Mouse (Mus musculus) small intestine, adult 2 months (tissue): ENCODE data around the gene Ear1.
"Not testable (repeated sequence)": the region's sequence is repeated elsewhere in the genome, so short reads cannot be mapped to it uniquely, and the experiment has no call there.

Experiments used
- CTCF ChIP-seq: fragments of 200-500 bp; IDR thresholded peaks from 2 replicates; pipeline ENCODE4 v1.5.1; 2012; ENCODE audit warnings: low read depth, mild to moderate bottlenecking, control low read depth, inconsistent platforms, low read length, moderate library complexity, mixed read lengths; ENCODE audit not compliant: insufficient replicate concordance, insufficient read length; ENCODE audit errors: extremely low read depth
- POLR2A ChIP-seq: fragments of 200-500 bp; IDR thresholded peaks from 2 replicates; pipeline ENCODE4 v1.6.1; 2012; ENCODE audit warnings: low read depth, mild to moderate bottlenecking, control low read depth, inconsistent platforms, low read length, moderate library complexity

DNA sequence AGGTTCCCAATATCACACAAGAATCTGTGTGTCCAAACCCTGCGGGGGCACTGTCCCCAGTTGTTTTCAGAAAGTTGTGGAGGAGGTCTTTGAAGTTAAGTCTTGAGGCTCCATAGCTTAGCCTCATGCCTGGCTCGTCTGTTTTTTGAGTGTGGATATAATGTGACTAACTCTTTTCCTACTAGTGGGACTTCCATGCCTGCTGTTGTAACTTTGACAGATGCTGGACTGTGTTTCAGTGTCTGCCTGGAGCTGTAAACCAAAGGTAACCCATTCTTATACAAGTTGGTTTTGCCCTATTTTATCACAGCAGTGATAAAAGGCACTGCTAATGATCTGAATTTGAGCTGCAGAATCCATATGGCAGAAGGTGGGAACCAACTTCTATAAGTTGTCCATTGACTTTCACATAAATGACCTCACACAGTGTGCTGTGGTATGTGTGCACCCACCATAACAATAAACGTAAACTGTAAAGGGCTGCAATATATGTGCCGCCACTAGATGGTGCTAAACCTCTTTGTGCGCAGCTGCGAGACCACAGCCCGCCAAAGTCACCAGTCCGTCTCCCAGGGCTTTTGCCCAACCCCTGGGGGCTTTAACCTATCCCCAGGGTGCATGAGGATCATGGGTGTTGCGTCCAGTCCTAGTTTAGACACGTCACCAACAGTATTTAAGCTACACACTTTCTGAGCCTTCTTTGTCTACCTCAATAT, 49.5 kb upstream of the Ear1 start, which contains the start of gene Gm8113:
- peak; percentile 65; the same call in 1 of the 2 replicates for TF ChIP-seq CTCF
- not testable (repeated sequence) for TF ChIP-seq POLR2A
